Mouse (Mus musculus) mesoderm, embryonic 11.5 days (tissue): Measurements from ENCODE around the gene Snx27.

Source experiments
- DNase-seq: peaks from one replicate; pipeline ENCODE4 v3.0.0-alpha.2; 2012; ENCODE audit warnings: low read depth, low spot score

Snx27 gene

DNA sequence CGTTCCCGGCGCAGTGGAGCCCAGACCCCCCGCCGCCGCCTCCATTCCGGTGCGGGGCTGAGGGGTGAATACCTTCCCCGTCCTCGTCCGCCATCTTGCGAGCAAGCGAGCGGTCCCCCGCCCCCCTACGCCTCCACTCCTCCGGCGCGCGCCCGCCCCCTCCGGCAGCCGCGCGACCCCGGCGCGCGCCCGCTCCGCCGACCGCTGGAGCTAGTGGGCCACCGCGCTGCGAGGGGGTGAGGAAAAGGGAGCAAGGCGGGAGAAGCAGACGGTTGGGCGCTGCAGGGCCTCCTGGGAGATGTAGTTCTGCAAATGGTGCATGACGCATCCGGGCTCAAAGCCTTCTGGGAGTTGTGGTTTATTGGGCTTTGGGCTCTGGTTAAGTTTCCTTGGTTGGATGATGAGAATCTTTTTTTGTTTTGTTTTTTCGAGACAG lies at the start of gene Snx27:
Snx27 (minus strand) TSS at position 261 of the 436 bp plus-strand sequence.
- peak; percentile 96 for DNase-seq

DNA sequence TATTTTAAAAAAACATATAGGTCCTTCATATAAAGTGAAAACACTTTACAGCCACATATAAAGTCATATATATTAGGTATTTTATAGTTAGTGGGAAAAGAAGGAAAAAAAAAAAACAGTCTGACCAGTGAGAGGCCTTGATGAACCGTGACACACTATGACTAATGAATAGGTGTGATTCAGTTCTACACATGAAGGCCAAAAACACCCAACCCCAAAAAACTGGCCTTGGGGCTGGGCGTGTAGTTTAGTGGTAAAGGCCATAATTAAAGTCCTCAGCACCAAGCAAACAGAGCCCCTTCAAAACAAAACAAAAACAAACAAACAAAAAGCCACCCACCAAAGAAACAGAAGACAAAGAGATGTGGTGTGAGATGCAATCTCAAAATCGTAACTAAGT lies 47.4 kb upstream of the Snx27 start:
- no peak for DNase-seq

DNA sequence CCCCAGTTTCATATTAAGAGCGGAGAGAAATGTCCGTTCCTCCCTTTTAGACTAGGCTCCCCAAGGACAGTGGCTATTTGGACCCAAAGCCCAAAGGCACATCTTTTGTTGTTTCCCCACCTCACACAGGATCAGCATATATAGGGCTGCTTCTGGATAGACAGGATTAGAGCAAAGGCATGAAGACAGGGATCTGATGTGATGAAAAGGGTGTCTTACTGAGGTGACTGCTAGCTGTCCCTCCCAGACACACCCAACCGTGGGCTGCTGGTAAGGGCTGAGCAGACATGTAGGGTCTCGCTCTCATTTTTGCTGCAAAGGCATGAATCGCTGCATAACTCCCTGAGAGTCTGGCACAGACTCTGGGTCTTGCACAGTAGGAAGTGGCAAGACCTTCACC lies 46.2 kb upstream of the Snx27 start:
- DNase-seq = no peak

DNA sequence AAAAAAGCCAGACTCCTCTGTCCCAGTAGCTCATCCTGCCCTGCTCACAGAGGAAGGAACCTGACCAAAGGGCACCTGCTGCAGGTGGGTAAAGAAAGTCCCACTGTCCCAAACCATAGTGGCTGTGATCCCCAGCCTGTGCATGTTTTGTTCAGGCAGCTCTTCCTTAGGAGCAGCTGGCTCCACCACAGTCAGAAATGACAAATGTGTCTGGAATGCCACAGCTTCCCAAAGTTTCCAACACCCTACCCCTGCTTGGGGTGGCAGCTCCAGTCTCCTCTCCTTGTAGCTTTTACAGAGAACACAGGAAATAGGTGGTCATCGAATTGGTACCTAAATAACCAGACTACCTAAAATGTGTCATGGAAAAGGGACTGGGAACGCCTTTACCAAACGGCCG lies 41.8 kb upstream of the Snx27 start:
- DNase-seq = no peak

DNA sequence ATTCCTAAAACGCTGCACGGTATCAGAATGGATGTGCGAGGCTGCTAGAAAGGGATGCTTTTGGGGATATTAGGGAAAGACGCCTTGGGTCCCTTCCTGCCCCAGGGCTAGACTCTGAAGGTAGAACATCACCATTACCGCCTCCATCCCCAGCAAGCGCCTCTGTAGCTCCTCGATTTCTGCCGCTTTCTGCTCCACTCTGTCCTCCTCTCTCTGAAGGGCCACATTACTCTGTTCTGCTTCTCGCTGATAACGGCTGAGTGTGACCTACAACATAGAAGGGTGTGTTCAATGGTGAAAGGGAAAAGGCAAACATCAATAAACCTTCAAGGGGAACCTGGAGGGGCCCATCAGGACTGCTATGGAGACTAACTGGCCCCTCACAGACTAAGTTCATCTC lies 40.0 kb upstream of the Snx27 start:
- DNase-seq = no peak

DNA sequence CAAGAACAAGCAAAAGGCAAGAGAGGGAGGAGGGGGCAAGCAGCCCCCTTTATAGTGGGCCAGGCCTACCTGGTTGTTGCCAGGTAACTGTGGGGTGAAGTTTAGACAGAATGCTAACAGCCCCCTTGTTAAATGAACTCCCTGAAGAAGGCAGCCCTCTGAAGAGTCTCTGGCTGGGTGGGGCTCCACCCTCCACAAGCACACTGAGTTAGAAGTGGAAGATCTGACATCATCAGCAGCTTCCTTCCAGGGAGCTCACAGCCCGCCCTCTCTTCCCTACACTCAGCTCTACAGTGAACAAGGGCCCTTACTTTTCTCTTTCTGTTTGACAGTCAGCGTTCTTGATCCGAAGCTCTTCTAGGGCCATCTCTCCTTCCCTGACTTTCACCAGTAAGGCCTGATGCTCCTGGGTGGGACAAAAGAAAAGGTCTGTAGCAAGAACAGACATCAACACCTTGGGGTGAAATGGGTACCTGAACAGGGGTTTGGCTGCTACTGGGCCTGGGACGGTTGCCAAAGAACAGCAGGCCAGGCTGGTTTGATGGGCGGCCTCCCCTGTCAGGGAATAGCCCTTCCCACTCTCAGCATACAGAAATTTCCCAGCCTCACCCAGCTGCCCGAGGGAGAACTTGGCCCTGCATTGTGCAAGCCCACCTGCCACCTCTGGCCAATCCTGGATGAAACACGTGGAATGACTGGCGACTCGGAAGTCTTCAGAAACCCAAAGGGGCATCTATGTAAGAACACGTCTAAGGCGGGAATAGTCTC lies 39.4 kb upstream of the Snx27 start:
- DNase-seq = no peak

DNA sequence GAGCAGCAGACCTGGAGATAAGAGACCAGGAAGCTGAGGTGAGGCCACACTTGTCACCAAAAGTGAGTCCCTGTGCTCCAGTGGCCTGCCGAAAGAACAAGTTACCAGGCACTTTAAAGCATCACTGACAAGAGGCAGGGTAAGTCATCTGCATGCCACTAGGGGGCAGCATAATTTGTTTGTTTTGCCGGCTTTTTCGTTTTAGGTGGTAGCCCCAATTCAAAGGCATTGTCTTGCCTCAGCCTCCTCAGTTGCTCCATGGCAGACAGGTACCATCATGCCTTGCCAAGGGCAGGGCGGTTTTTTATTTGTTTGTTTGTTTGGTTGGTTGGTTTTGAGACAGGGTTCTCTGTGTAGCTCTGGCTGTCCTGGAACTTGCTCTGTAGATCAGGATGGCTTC lies 34.2 kb upstream of the Snx27 start:
- peak; percentile 12 for DNase-seq

DNA sequence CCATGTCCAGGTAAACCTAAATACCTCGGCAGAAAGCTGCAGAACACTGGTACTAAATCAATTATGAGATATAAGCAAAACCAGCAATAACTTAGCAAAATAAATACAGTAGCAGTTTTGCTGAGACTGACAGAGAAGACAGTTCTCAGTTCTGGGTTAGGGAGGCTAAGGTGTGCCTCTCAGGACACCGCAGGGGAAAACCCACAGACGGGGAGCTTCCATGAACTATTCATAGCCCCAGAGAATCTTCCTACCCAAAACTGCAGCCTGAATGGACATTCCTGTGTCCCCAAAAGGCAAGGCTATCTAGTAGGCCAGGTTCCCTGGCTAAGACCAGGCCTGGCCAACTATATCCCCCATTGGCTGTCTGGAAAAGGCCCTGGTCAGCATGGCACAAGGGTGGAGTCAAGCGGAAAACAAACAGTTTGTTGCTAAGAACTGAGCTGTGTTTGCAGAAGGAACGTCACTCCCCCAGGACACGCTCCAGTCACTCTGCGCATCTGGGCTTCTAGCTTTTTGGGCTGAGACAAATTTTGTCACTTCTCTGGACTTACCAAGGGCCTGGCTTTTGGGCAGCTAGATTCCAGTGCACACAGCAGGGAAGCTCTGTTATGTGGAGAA lies 30.9 kb upstream of the Snx27 start:
- DNase-seq = no peak

DNA sequence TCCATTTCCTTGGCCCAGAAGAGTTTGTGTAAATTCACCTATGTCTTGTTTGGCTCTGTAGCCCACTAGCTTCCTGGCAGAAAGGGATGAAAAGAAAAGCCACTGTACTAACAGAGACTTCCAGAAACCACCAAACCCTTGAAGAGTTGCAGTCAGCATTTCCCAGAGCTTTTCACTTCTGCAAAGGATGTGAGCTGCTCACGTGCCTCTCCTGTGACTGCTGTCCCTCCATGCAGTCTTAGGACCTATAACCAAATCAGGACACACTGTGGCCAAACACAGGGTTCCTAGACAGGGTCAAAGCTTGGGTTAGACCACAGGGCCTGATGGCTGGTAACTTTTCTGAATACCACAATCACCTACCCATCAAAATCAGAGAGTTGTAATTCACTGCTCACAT lies 29.8 kb upstream of the Snx27 start:
- no peak for DNase-seq

DNA sequence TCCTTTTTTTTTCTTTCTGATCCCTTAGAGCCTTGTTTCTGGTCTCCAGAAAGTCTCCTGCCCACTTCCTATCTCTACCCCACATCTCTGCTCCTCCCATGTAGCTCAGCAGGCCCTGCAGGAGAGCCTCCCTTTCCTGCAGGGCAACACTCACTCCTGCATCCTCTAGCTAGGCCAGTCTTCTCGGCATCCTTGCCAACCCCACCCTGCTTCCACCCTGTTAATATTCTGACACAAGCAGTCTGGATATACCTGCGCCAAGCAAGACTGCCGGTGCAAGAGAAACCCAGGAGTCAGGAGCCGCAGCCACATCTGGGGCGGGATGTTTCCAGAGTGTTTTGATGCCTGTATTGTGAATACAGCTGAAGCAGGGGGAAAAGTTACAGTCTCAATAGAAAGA lies 29.3 kb upstream of the Snx27 start:
- DNase-seq = no peak

DNA sequence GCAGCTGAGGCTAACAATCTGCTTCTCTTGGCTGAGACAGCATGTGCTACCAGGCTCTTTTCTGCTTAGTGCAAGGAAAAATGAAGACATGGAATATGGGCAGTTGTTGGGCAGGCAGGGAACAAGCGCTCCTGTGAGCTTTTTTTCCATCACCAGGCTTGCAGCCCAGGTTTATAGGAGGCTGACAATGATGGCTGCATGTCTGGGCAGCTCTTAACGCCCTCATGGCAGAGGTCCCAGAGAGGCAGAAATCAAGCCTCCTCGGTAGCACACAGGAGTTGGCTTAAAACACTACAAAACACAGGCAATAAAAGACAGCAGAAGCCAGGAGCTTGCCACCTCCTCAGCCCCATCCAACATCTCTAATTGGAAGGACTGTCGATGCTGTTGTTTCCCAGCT lies 28.8 kb upstream of the Snx27 start:
- no peak for DNase-seq

DNA sequence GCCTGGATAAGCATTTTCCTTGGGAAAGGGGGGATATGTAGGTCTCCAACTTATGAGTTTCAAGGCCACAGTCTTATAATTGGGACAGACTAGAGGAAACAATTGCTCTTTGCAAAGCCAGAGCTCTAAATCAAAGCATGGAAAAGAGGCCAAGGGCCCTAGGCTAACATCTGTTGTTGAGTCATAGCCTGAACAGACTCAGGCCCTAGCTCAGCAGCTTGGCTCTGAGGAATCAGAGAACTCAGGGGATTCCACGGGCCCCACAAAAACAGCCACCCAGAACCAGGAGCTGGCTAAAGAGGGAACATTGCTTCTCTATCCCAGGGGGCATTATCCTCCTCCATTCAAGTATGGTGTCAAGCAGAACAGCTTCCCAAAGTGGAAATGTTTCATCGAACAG lies 28.1 kb upstream of the Snx27 start:
- DNase-seq = no peak

DNA sequence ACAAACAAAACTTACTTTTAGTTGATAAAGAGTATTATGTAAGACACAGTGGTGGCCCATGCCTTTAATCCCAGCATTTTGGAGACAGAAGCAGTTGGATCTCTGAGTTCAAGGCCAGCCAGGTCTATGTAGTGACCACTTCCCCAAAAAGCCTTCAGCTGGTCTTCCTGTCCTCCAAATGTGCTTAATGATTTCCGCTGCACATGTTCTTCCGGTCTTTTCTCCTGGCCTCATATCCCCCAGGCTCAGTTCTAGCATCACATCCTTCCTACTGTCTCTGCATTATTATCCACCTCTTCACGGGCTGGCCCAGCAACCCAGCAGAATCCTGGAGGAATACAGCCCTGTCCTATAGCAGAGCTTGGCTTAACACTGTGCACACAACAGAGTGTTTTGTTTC lies 27.1 kb upstream of the Snx27 start:
- no peak for DNase-seq

DNA sequence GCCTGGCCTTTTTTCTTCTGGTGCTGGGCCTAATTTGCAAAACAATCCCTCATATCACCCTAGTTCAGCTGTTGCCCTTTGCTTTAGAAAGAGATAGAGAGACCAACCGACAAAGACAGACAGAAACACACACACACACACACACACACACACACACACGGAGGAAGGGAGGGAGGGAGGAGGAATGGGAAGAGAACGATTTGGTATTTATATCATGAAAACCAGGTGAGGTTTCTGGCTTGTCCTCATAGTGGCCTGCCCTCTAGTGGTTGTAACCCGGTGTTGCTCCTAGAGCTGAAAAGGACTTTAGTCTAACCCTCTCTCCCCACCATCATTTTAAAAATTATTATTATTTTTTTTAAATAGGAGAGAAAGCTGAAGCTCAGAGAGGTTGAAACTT lies 19.4 kb upstream of the Snx27 start:
- DNase-seq = peak; percentile 55

DNA sequence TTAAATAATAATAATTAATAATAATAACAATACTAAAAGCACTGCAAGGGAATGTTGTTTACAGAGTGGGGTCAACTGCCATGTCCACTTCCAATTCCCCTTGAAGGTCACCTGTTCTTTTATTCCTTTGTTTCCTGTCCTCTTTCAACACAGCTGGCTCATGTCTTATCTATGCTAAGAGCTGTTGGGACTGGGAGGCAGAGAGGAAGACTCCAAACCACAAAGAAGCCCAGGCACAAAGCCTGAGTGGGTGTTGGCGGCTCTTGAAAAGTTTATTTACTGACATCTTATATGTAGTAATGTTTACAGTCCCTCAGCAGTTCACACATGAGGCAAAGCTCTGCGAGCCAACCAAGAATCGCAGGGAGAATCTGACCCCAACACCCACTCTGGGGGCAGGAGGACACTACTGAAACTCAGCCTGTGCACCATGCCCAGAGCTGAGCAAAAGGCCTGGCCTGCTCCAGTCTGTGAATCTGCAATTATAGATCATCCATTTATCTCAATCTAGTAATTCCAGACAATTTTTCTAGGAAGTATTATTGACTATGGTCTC lies 14.8 kb upstream of the Snx27 start:
- no peak for DNase-seq

DNA sequence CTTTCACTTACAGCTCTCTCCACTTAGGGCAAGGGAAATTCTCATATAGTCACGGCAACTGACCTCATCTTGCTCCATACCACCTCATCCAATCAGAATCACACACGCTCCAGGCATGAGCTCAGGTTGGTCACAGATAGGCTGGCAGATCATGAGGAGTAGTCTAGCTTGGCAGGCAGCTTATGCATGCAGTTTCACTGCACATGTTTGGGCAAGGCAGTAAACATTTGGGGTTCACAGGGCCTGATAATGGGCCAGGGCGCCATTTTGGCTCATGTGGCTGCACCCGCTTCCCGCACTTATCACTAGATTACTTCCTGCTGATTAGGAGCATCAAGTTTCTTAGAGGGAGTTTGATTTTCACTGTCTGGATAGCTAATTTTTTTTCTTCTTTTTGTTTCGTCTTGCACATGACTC lies 13.4 kb upstream of the Snx27 start:
- no peak for DNase-seq

DNA sequence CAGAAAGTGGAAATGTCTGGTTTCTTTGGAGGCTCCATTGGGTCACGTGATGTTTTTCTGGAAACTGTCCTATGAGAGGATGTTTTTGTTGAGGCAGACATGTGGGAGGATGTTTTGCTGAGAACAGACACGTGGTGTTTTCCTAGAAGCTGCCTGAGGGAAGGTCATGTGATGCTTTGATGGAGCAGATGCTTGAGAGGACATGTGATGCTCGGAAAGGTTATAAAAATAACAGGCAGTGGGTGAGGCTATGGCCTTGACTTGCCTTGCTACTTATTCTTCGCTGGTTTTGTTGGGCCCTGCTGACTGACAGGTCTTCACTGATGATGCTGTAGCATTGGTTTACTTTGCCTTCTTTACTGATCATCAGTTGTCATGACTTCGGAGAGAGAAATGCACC lies 8.6 kb upstream of the Snx27 start:
- no peak for DNase-seq

DNA sequence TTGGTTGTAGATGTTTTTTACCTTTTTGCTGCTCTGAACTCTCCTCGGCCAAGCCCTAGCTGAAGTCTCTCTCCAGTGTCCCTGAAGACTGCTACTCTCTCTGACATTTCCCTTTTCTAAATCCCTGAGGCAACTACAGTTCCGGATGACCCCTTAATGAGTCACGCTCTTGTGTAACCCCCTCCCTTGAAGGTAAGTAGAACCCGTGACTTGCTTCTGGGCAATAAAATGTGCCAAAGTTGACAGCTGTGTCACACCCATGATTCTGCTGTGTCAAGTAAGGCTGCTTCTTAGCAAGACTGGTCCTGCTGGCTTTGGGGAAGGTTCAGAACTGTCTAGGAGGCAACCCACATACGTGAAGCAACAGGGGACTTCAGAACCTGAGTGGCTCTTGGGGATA lies 5.4 kb upstream of the Snx27 start:
- DNase-seq = no peak

DNA sequence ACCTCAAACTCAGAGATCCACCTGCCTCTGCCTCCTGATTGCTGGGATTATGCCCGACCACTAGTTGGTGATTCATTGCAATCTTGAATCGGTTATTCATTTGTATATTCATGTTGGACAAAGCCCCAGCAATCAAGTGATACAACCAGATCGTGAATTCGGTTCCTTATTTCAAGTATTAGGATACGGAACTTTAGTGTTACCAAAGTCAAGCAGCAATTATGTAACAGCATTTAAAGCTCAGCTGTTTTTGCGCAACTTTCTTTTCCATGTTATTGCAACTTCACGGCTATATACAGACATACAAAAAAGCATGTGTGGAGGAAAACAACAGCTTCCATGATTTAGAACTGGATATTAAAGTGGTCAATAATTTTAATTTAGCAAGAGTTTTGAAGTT lies 428 bp upstream of the Snx27 start:
- DNase-seq = no peak

DNA sequence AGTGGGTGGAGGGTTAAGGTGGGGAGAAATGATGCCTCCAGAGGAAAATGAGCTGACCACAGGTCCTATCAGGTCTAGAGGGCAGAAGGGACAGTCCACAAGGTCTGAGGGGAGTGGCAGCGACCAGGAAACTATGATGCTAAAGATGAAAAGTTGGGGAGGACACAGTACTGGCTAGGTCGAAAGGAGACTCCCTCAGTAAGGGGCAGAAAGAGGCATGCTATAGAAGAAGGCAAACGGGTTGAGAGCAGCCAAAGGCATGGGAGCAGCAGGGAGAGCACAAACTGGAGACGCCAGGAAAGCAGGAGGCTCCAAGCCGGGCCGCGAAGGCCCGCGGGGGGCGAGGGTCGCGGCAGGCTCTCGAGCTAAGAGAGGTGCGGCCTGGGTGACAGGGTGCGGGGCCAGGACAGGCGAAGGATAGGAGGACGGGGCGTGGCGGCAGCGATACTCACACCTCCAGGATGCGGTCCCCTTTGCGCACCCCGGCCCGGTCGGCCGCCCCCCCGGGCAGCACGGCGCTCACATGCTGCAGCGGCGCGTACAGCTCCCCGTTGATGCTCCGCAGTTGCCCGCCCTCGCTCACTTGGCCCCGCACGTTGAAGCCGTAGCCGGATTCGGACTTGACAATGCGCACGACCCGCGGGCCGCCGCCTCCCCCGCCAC lies 592 bp downstream of the Snx27 start:
- peak; percentile 37 for DNase-seq

DNA sequence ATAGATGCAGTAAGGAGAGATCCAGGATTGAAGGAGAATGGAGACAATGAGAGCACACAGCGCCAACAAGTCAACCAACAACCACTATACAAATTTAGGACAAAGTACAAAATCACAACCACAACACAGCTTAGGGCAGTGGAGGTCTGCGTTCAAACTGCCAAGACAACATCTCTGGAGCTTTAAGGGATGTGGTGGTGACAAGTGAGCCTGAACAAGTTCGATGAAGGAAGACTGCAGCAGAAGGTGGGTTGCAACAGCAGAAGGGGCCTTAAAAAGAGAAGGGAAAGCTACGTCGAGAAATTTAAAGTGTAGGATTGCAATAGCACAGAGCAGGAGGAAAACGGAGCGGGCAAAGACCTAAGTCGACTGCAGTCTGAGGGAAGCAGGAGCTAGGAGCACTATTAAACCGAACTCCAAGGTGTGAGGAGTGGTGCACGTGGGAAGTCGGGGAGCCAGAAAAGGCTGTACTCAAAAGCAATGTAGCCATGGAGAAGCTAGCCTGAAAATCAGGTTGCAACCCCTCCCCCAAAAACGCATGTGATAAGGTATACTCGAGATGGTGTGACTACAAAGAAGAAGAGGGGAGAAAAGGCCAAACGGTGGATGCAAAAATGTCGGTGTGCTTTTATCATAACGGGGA lies 1.3 kb downstream of the Snx27 start:
- DNase-seq = peak; percentile 25

DNA sequence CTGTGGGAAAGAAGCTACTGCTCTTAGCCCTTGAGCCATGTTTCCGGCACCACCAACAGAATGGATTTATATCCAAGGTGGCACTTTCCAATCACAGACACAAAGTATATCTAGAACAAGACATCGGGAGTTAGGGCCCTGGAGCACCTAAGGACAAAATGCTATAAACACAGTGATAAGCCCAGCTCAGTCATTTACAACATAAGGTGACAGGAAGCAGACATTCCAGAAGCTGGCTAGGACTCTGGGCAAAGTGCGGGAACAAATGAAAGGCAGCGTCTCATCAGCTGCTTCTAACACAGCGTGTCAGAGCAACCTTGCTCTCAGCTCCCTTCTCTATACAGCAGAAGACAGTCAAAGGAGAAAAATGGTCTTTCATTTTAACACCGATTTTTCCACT lies 8.0 kb downstream of the Snx27 start:
- no peak for DNase-seq
